Mouse (Mus musculus) T-helper 17 cell (primary cell): ENCODE results near the gene Kcnc3.

Experiments
- in situ Hi-C, 2 experiments: fragments of 300-600 bp; cut with MboI, MseI; formaldehyde crosslinking; loops; 1 replicate in 1 of 2; 2 replicates in 1 of 2; pipeline ENCODE4 v1.15.1; 2025; ENCODE audit warnings: high pct_unique_total_duplicates in 2 of 2

Kcnc3 gene

GRCm38 (mm10) chr7:44568803-44569202 lies 21.7 kb upstream of the Kcnc3 start:
- in situ Hi-C loops: loop anchor here in 1 of 2 experiments (5.0 kb wide), 1 partner anchor 63 kb away; no protein-coding TSS in a partner anchor

GRCm38 (mm10) chr7:44570989-44571388 lies 19.5 kb upstream of the Kcnc3 start:
- in situ Hi-C loops: no loop called here

GRCm38 (mm10) chr7:44571811-44572210 lies 18.7 kb upstream of the Kcnc3 start:
- in situ Hi-C loops: no loop called here

GRCm38 (mm10) chr7:44572213-44572701 lies 18.2 kb upstream of the Kcnc3 start, which contains the start of gene Napsa:
Gene Napsa (plus strand): TSS chr7:44572380.
- in situ Hi-C loops: no loop called here

GRCm38 (mm10) chr7:44572956-44573484 lies 17.4 kb upstream of the Kcnc3 start:
- in situ Hi-C loops: no loop called here

GRCm38 (mm10) chr7:44576333-44576844 lies 14.1 kb upstream of the Kcnc3 start:
- in situ Hi-C loops: no loop called here

GRCm38 (mm10) chr7:44581637-44582036 lies 8.8 kb upstream of the Kcnc3 start:
- in situ Hi-C loops: no loop called here

- in situ Hi-C loops: no loop called here
These were observed 7.8 kb upstream of the Kcnc3 start for GRCm38 (mm10) chr7:44582709-44583108.

- in situ Hi-C loops: no loop called here
These were observed 7.3 kb upstream of the Kcnc3 start for GRCm38 (mm10) chr7:44583146-44583545.

- in situ Hi-C loops: no loop called here
These were observed 6.1 kb upstream of the Kcnc3 start for GRCm38 (mm10) chr7:44584265-44584804.

GRCm38 (mm10) chr7:44584921-44585320 lies 5.5 kb upstream of the Kcnc3 start:
- in situ Hi-C loops: no loop called here

- in situ Hi-C loops: no loop called here
These were observed 4.9 kb upstream of the Kcnc3 start for GRCm38 (mm10) chr7:44585606-44586005.

GRCm38 (mm10) chr7:44586518-44586917 lies 3.9 kb upstream of the Kcnc3 start:
- in situ Hi-C loops: no loop called here

GRCm38 (mm10) chr7:44586930-44587329 lies 3.5 kb upstream of the Kcnc3 start:
- in situ Hi-C loops: no loop called here

GRCm38 (mm10) chr7:44587676-44588075 lies 2.8 kb upstream of the Kcnc3 start:
- in situ Hi-C loops: no loop called here

- in situ Hi-C loops: no loop called here
These were observed 2.1 kb upstream of the Kcnc3 start for GRCm38 (mm10) chr7:44588338-44588737.

- in situ Hi-C loops: no loop called here
These were observed 1.3 kb upstream of the Kcnc3 start for GRCm38 (mm10) chr7:44589149-44589548.

GRCm38 (mm10) chr7:44589946-44590345 lies 518 bp upstream of the Kcnc3 start:
- in situ Hi-C loops: no loop called here

- in situ Hi-C loops: no loop called here
These were observed 1.1 kb downstream of the Kcnc3 start for GRCm38 (mm10) chr7:44591348-44592116.

GRCm38 (mm10) chr7:44593051-44593450 lies 2.6 kb downstream of the Kcnc3 start:
- in situ Hi-C loops: no loop called here

- in situ Hi-C loops: no loop called here
These were observed 3.3 kb downstream of the Kcnc3 start for GRCm38 (mm10) chr7:44593775-44594174.

- in situ Hi-C loops: no loop called here
These were observed 3.8 kb downstream of the Kcnc3 start for GRCm38 (mm10) chr7:44594291-44594690.
